Mouse (Mus musculus) midbrain, embryonic 13.5 days (tissue): ENCODE data around the gene Sema4c. TPM values are rescaled to one million over a fixed set of nuclear protein-coding genes. Genes with fewer than 3 reads are reported as not detected.

Source experiments
- ATAC-seq: fragments of 200-750 bp; cut with Nextera tagmentation; 2 replicates; pipeline ENCODE4 v1.8.0; 2017; ENCODE audit warnings: mild to moderate bottlenecking, moderate TSS enrichment, moderate library complexity
- H3K27ac ChIP-seq: fragments of 300-500 bp; sonication (generic); 2 replicates; pipeline ENCODE4 v1.5.1; 2015; ENCODE audit warnings: inconsistent platforms, mild to moderate bottlenecking, moderate library complexity
- H3K27me3 ChIP-seq: fragments of 300-500 bp; sonication (generic); 2 replicates; pipeline ENCODE4 v1.6.1; 2015; ENCODE audit warnings: mild to moderate bottlenecking, inconsistent platforms
- H3K36me3 ChIP-seq: fragments of 300-500 bp; sonication (generic); 2 replicates; pipeline ENCODE4 v1.6.1; 2015; ENCODE audit warnings: mild to moderate bottlenecking, inconsistent platforms
- H3K4me1 ChIP-seq: fragments of 300-500 bp; sonication (generic); replicated peaks from 2 replicates; pipeline ENCODE4 v1.6.1; 2015; ENCODE audit warnings: inconsistent platforms
- H3K4me2 ChIP-seq: fragments of 300-500 bp; sonication (generic); replicated peaks from 2 replicates; pipeline ENCODE4 v1.6.1; 2015; ENCODE audit warnings: moderate library complexity, mild to moderate bottlenecking, inconsistent platforms
- H3K4me3 ChIP-seq: fragments of 300-500 bp; sonication (generic); replicated peaks from 2 replicates; pipeline ENCODE4 v1.5.1; 2015; ENCODE audit warnings: mild to moderate bottlenecking, inconsistent platforms
- H3K9ac ChIP-seq: fragments of 300-500 bp; sonication (generic); replicated peaks from 2 replicates; pipeline ENCODE4 v1.6.1; 2015; ENCODE audit warnings: mild to moderate bottlenecking, inconsistent platforms
- H3K9me3 ChIP-seq: fragments of 300-500 bp; sonication (generic); 2 replicates; pipeline ENCODE4 v1.6.1; 2016; ENCODE audit warnings: mild to moderate bottlenecking, inconsistent platforms
- WGBS: fragments of 180-500 bp; shearing (Covaris S2); methylation state at CpG from one replicate; pipeline ENCODE4 v1.1.7; 2015; 5-methylcytosine and 5-hydroxymethylcytosine counted together
- polyA plus RNA-seq: library from polyadenylated mRNA; unstranded; fragments of >200 nt; fragmentation: Nextera tagmentation; extraction: Ambion mirVana; gene quantifications from 2 replicates; pipeline ENCODE4 v1.2.1, GENCODE M21; 2015

Sema4c gene
- polyA plus RNA-seq, 1 experiment from 2014 or later = 35.4 TPM

- 75% methylated on average over 2 of the region's 2 CpGs for WGBS
- Histone ChIP-seq H3K36me3 (no peaks in the 10 kb centered on the region), H3K9me3 (no peaks in the 10 kb centered on the region), H3K9ac (no peak overlapping the region), H3K4me3 (no peak overlapping the region), H3K27ac (no peak overlapping the region), H3K27me3 (0 out of 2 replicates have a peak, but pooled peaks cover 4% of the 10 kb centered on the region), H3K4me1 (peaks cover 26% of the 10 kb centered on the region), H3K4me2 (no peak overlapping the region)
- ATAC-seq = no peak
Observed at GRCm38 (mm10) chr1:36563197-36563596, 5.0 kb upstream of the Sema4c start.

- no peak overlapping the region for H3K9ac ChIP-seq
- ATAC-seq = no peak
- 0 out of 2 replicates have a peak, but pooled peaks cover 4% of the 10 kb centered on the region for H3K27me3 ChIP-seq
- no peak overlapping the region for H3K27ac ChIP-seq
- peaks cover 21% of the 10 kb centered on the region for H3K4me1 ChIP-seq
- H3K36me3 ChIP-seq = no peaks in the 10 kb centered on the region
- H3K4me3 ChIP-seq = no peak overlapping the region
- WGBS = 77% methylated on average over 4 of the region's 4 CpGs
- H3K9me3 ChIP-seq = no peaks in the 10 kb centered on the region
- no peak overlapping the region for H3K4me2 ChIP-seq
Observed at GRCm38 (mm10) chr1:36562388-36562787, 4.2 kb upstream of the Sema4c start.

GRCm38 (mm10) chr1:36560903-36561302 is 2.8 kb upstream of the Sema4c start:
- Histone ChIP-seq H3K9ac (no peak overlapping the region), H3K27ac (no peak overlapping the region), H3K36me3 (no peaks in the 10 kb centered on the region), H3K4me3 (no peak overlapping the region), H3K9me3 (no peaks in the 10 kb centered on the region), H3K4me1 (peaks cover 12% of the 10 kb centered on the region), H3K4me2 (no peak overlapping the region), H3K27me3 (0 out of 2 replicates have a peak, but pooled peaks cover 4% of the 10 kb centered on the region)
- 71% methylated on average over 6 of the region's 6 CpGs for WGBS
- no peak for ATAC-seq

GRCm38 (mm10) chr1:36559888-36560287 is 1.7 kb upstream of the Sema4c start:
- 73% methylated on average over 5 of the region's 5 CpGs for WGBS
- no peak for ATAC-seq

GRCm38 (mm10) chr1:36559256-36559655 is 1.1 kb upstream of the Sema4c start:
- Histone ChIP-seq H3K9ac (0 out of 2 replicates have a peak overlapping the region, but pooled peaks have one; percentile 99), H3K4me3 (peak overlapping the region; percentile 99), H3K36me3 (peaks cover 11% of the 10 kb centered on the region), H3K27me3 (0 out of 2 replicates have a peak, but pooled peaks cover 4% of the 10 kb centered on the region), H3K4me1 (peaks cover 28% of the 10 kb centered on the region), H3K9me3 (no peaks in the 10 kb centered on the region), H3K4me2 (peak overlapping the region; percentile 99), H3K27ac (no peak overlapping the region)
- no peak for ATAC-seq
- 6% methylated on average over 4 of the region's 4 CpGs for WGBS

More at GRCm38 (mm10) chr1:36559888-36560287, 1.7 kb upstream of the Sema4c start:
- Histone ChIP-seq H3K9ac (no peak overlapping the region), H3K9me3 (no peaks in the 10 kb centered on the region), H3K27ac (no peak overlapping the region), H3K4me3 (no peak overlapping the region), H3K4me2 (no peak overlapping the region), H3K4me1 (peaks cover 22% of the 10 kb centered on the region), H3K36me3 (peaks cover 4% of the 10 kb centered on the region), H3K27me3 (0 out of 2 replicates have a peak, but pooled peaks cover 4% of the 10 kb centered on the region)

GRCm38 (mm10) chr1:36557457-36558011 is 615 bp downstream of the Sema4c start:
- under 1% methylated on average over 48 of the region's 48 CpGs for WGBS
- Histone ChIP-seq H3K27me3 (0 out of 2 replicates have a peak, but pooled peaks cover 4% of the 10 kb centered on the region), H3K27ac (peak overlapping the region; percentile 100), H3K9ac (peak overlapping the region; percentile 99), H3K4me1 (peaks cover 40% of the 10 kb centered on the region), H3K4me3 (peak overlapping the region; percentile 99), H3K9me3 (no peaks in the 10 kb centered on the region), H3K36me3 (peaks cover 28% of the 10 kb centered on the region), H3K4me2 (peak overlapping the region; percentile 99)
- peak; percentile 62 for ATAC-seq

GRCm38 (mm10) chr1:36556553-36557456 is 1.3 kb downstream of the Sema4c start:
- H3K4me3 ChIP-seq = peak overlapping the region; percentile 99
- H3K27ac ChIP-seq = peak overlapping the region; percentile 100
- H3K9ac ChIP-seq = peak overlapping the region; percentile 99
- peaks cover 45% of the 10 kb centered on the region for H3K4me1 ChIP-seq
- H3K36me3 ChIP-seq = peaks cover 35% of the 10 kb centered on the region
- H3K9me3 ChIP-seq = no peaks in the 10 kb centered on the region
- peak overlapping the region; percentile 99 for H3K4me2 ChIP-seq
- peak; percentile 75 for ATAC-seq
- under 1% methylated on average over 49 of the region's 52 CpGs for WGBS
- 0 out of 2 replicates have a peak, but pooled peaks cover 4% of the 10 kb centered on the region for H3K27me3 ChIP-seq

- Histone ChIP-seq H3K9ac (peak overlapping the region; percentile 99), H3K4me2 (peak overlapping the region; percentile 99), H3K27ac (peak overlapping the region; percentile 100), H3K4me3 (peak overlapping the region; percentile 99), H3K27me3 (0 out of 2 replicates have a peak, but pooled peaks cover 4% of the 10 kb centered on the region), H3K4me1 (peaks cover 50% of the 10 kb centered on the region), H3K36me3 (peaks cover 44% of the 10 kb centered on the region), H3K9me3 (no peaks in the 10 kb centered on the region)
- ATAC-seq = no peak
- WGBS = 3% methylated on average over 8 of the region's 8 CpGs
Observed at GRCm38 (mm10) chr1:36555798-36556395, 2.3 kb downstream of the Sema4c start.

- no peak for ATAC-seq
- 77% methylated on average over 21 of the region's 21 CpGs for WGBS
- H3K27ac ChIP-seq = peak overlapping the region; percentile 100
- H3K27me3 ChIP-seq = 0 out of 2 replicates have a peak, but pooled peaks cover 3% of the 10 kb centered on the region
- peak overlapping the region; percentile 99 for H3K4me3 ChIP-seq
- no peaks in the 10 kb centered on the region for H3K9me3 ChIP-seq
- H3K36me3 ChIP-seq = peaks cover 55% of the 10 kb centered on the region
- peak overlapping the region; percentile 99 for H3K4me2 ChIP-seq
- H3K4me1 ChIP-seq = peaks cover 54% of the 10 kb centered on the region
- peak overlapping the region; percentile 99 for H3K9ac ChIP-seq
Observed at GRCm38 (mm10) chr1:36554633-36555399, 3.3 kb downstream of the Sema4c start.

- no peak overlapping the region for H3K4me3 ChIP-seq
- WGBS = 89% methylated on average over 16 of the region's 16 CpGs
- H3K4me1 ChIP-seq = peaks cover 66% of the 10 kb centered on the region
- no peaks in the 10 kb centered on the region for H3K27me3 ChIP-seq
- no peak for ATAC-seq
- no peak overlapping the region for H3K4me2 ChIP-seq
- H3K9me3 ChIP-seq = no peaks in the 10 kb centered on the region
- H3K27ac ChIP-seq = no peak overlapping the region
- no peak overlapping the region for H3K9ac ChIP-seq
- H3K36me3 ChIP-seq = peaks cover 70% of the 10 kb centered on the region
Observed at GRCm38 (mm10) chr1:36552506-36552905, 5.6 kb downstream of the Sema4c start.

GRCm38 (mm10) chr1:36551904-36552303 is 6.2 kb downstream of the Sema4c start:
- Histone ChIP-seq H3K4me1 (peaks cover 69% of the 10 kb centered on the region), H3K36me3 (peaks cover 70% of the 10 kb centered on the region)
- WGBS = 91% methylated on average over 17 of the region's 17 CpGs

More at GRCm38 (mm10) chr1:36551904-36552303, 6.2 kb downstream of the Sema4c start:
- Histone ChIP-seq H3K4me2 (no peak overlapping the region), H3K4me3 (no peak overlapping the region), H3K27me3 (no peaks in the 10 kb centered on the region), H3K9ac (no peak overlapping the region), H3K27ac (no peak overlapping the region), H3K9me3 (no peaks in the 10 kb centered on the region)
- ATAC-seq = no peak
